Mouse (Mus musculus): ENCODE data around the gene Col2a1. TPM values are rescaled to one million over a fixed set of nuclear protein-coding genes. Genes with fewer than 3 reads are reported as not detected.

Gene Col2a1
- polyA plus RNA-seq (2015; fragmentation: Nextera tagmentation; extraction: Ambion mirVana): 17.0 and 19.2 TPM in 2 replicates

DNA sequence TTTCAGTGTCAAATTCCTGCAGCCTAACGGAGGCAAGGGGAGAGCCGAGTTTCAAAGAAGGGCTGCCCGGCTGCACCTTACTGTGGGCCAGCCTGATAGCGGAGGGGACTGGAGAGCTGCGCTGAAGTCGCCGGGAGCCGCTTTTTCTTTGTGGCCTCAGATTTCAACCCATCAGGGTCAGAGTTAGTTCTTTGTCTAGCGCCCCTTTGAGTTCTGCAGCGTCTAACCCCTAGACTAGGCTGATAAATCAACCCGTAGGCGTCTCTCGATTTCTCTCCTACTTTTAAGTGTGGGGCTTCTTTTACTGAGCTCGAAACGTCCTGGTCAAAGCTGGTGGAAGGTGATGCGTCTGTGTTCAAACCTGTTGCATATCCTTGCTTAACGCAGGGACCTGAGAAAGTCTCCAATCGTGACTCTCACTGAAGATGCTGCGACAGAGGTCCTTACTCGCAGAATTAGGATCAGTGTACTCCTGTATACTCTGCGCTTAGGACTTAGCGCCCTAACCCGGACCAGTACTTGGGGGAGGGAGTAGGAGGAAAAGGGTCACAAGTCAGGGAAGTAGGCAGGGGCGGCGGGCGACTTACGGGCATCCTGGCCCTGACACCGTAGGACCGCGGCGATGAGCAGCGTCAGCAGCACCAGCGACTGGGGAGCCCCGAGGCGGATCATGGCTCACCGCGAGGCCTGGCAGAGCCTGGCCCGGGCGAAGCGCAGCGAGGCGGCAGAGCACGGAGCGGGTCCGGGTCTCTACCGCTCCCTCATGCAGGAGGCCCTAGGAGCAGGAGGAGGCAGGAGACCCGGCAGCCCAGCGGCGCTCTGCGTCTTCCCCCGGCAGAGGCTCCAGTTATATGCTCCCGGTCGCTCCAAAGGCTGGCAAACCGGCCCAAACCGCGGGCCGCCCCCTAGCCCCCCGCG, at the start of gene Col2a1:
Col2a1 (minus strand) TSS at position 874 of the 918 bp plus-strand sequence.
- Histone ChIP-seq H3K4me3 (ENCODE audit: low read length) (peak within 1 kb of the TSS; percentile 40), H3K9me3 (ENCODE audit: control insufficient read depth, low read length) (no peaks in the 10 kb centered on the region), H3K27ac (ENCODE audit: low read length) (no peak within 1 kb of the TSS), H3K36me3 (ENCODE audit: control insufficient read depth, insufficient read depth, low read length) (no peaks in the 10 kb centered on the region), H3K4me1 (replicated peaks; ENCODE audit: control insufficient read depth, insufficient read depth, low read length) (peaks cover 36% of the 10 kb centered on the region), H3K9ac (ENCODE audit: low read length) (peak within 1 kb of the TSS; percentile 40), H3K27me3 (ENCODE audit: control insufficient read depth, insufficient read depth, low read depth, low read length) (peaks cover 76% of the 10 kb centered on the region), H3K4me2 (ENCODE audit: low read depth, low read length) (peak within 1 kb of the TSS; percentile 63)
- 1% methylated on average over 48 of the region's 59 CpGs for WGBS
- ATAC-seq (ENCODE audit: low read depth): peak; percentile 27; the same call in 1 of the 2 replicates

GRCm38 (mm10) chr15:98051685-98052084, 47.2 kb upstream of the Col2a1 start:
- Histone ChIP-seq H3K4me2 (ENCODE audit: low read depth, low read length) (no peak overlapping the region), H3K27ac (ENCODE audit: low read length) (no peak overlapping the region), H3K9ac (ENCODE audit: low read length) (no peak overlapping the region), H3K4me1 (replicated peaks; ENCODE audit: control insufficient read depth, insufficient read depth, low read length) (no peaks in the 10 kb centered on the region), H3K36me3 (ENCODE audit: control insufficient read depth, insufficient read depth, low read length) (peaks cover 40% of the 10 kb centered on the region), H3K9me3 (ENCODE audit: control insufficient read depth, low read length) (no peaks in the 10 kb centered on the region), H3K4me3 (ENCODE audit: low read length) (no peak overlapping the region), H3K27me3 (ENCODE audit: control insufficient read depth, insufficient read depth, low read depth, low read length) (no peaks in the 10 kb centered on the region)
- WGBS: 80% methylated on average over 5 of the region's 5 CpGs
- ATAC-seq (ENCODE audit: low read depth): no peak

GRCm38 (mm10) chr15:98048918-98049700, 44.6 kb upstream of the Col2a1 start:
- H3K4me3 ChIP-seq (ENCODE audit: low read length): no peak overlapping the region
- no peak for ATAC-seq (ENCODE audit: low read depth)
- H3K9ac ChIP-seq (ENCODE audit: low read length): no peak overlapping the region
- H3K4me2 ChIP-seq (ENCODE audit: low read depth, low read length): no peak overlapping the region
- WGBS: 86% methylated on average over 13 of the region's 13 CpGs
- H3K9me3 ChIP-seq (ENCODE audit: control insufficient read depth, low read length): no peaks in the 10 kb centered on the region
- no peaks in the 10 kb centered on the region for H3K27me3 ChIP-seq (ENCODE audit: control insufficient read depth, insufficient read depth, low read depth, low read length)
- no peak overlapping the region for H3K27ac ChIP-seq (ENCODE audit: low read length)
- H3K4me1 ChIP-seq (replicated peaks; ENCODE audit: control insufficient read depth, insufficient read depth, low read length): no peaks in the 10 kb centered on the region
- H3K36me3 ChIP-seq (ENCODE audit: control insufficient read depth, insufficient read depth, low read length): peaks cover 51% of the 10 kb centered on the region

GRCm38 (mm10) chr15:98044387-98044786, 39.9 kb upstream of the Col2a1 start:
- Histone ChIP-seq H3K4me2 (ENCODE audit: low read depth, low read length) (no peak overlapping the region), H3K9ac (ENCODE audit: low read length) (no peak overlapping the region), H3K36me3 (ENCODE audit: control insufficient read depth, insufficient read depth, low read length) (peaks cover 51% of the 10 kb centered on the region), H3K4me3 (ENCODE audit: low read length) (no peak overlapping the region), H3K27ac (ENCODE audit: low read length) (no peak overlapping the region), H3K27me3 (ENCODE audit: control insufficient read depth, insufficient read depth, low read depth, low read length) (no peaks in the 10 kb centered on the region), H3K9me3 (ENCODE audit: control insufficient read depth, low read length) (no peaks in the 10 kb centered on the region), H3K4me1 (replicated peaks; ENCODE audit: control insufficient read depth, insufficient read depth, low read length) (no peaks in the 10 kb centered on the region)
- WGBS: 94% methylated on average over 5 of the region's 5 CpGs
- no peak for ATAC-seq (ENCODE audit: low read depth)

- peaks cover 49% of the 10 kb centered on the region for H3K36me3 ChIP-seq (ENCODE audit: control insufficient read depth, insufficient read depth, low read length)
- no peaks in the 10 kb centered on the region for H3K4me1 ChIP-seq (replicated peaks; ENCODE audit: control insufficient read depth, insufficient read depth, low read length)
- no peak overlapping the region for H3K4me3 ChIP-seq (ENCODE audit: low read length)
- H3K4me2 ChIP-seq (ENCODE audit: low read depth, low read length): no peak overlapping the region
- no peaks in the 10 kb centered on the region for H3K27me3 ChIP-seq (ENCODE audit: control insufficient read depth, insufficient read depth, low read depth, low read length)
- 91% methylated on average over 6 of the region's 6 CpGs for WGBS
- no peak overlapping the region for H3K9ac ChIP-seq (ENCODE audit: low read length)
- ATAC-seq (ENCODE audit: low read depth): no peak
- no peak overlapping the region for H3K27ac ChIP-seq (ENCODE audit: low read length)
- H3K9me3 ChIP-seq (ENCODE audit: control insufficient read depth, low read length): no peaks in the 10 kb centered on the region
Measured at GRCm38 (mm10) chr15:98043967-98044366, 39.5 kb upstream of the Col2a1 start.

DNA sequence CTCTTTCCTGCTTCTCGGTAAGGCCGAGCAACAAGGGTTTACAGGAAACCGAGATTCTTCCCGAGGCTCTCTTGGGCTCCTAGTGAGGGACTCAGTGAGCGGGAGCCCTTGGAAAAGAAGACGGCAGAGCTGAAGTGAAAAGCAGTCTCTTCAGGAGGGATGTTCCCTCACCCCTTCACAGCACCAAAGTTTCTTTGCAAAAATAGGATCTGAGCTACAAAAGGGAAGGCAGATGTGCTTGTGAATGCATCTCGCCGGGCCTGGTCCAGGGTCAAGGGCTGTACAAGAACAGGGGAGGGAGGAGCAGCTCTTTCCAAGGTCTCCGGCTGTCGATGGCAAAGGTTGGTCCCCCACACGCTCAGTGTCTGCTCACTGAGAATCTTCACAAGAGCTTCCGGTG, 38.0 kb upstream of the Col2a1 start:
- Histone ChIP-seq H3K9me3 (ENCODE audit: control insufficient read depth, low read length) (no peaks in the 10 kb centered on the region), H3K4me1 (replicated peaks; ENCODE audit: control insufficient read depth, insufficient read depth, low read length) (no peaks in the 10 kb centered on the region), H3K27me3 (ENCODE audit: control insufficient read depth, insufficient read depth, low read depth, low read length) (no peaks in the 10 kb centered on the region), H3K4me2 (ENCODE audit: low read depth, low read length) (no peak overlapping the region), H3K4me3 (ENCODE audit: low read length) (no peak overlapping the region), H3K27ac (ENCODE audit: low read length) (no peak overlapping the region), H3K36me3 (ENCODE audit: control insufficient read depth, insufficient read depth, low read length) (peaks cover 46% of the 10 kb centered on the region), H3K9ac (ENCODE audit: low read length) (no peak overlapping the region)
- ATAC-seq (ENCODE audit: low read depth): no peak
- WGBS: 91% methylated on average over 12 of the region's 12 CpGs

DNA sequence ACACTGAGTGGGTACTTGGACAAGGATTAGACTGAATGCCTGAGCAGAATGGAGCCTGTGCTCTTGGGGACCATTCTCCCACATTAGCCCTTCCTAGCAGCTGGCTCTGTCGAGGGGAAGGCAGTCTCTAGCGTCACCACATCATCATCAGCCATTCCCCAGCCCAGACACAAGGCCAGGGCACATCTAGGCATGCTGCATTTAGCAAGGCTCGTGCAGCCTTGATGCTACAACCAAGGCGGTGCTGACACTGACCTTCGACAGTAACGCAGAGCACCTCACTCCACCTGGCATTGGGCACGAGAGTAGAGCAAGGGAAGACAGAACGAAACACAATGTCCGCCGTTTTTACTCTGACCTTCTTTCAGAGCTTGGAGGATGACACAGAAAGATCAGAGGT, 35.2 kb upstream of the Col2a1 start:
- no peak overlapping the region for H3K4me2 ChIP-seq (ENCODE audit: low read depth, low read length)
- H3K4me3 ChIP-seq (ENCODE audit: low read length): no peak overlapping the region
- H3K27ac ChIP-seq (ENCODE audit: low read length): no peak overlapping the region
- H3K4me1 ChIP-seq (replicated peaks; ENCODE audit: control insufficient read depth, insufficient read depth, low read length): no peaks in the 10 kb centered on the region
- no peak for ATAC-seq (ENCODE audit: low read depth)
- WGBS: 85% methylated on average over 10 of the region's 10 CpGs
- H3K27me3 ChIP-seq (ENCODE audit: control insufficient read depth, insufficient read depth, low read depth, low read length): no peaks in the 10 kb centered on the region
- H3K36me3 ChIP-seq (ENCODE audit: control insufficient read depth, insufficient read depth, low read length): peaks cover 29% of the 10 kb centered on the region
- no peaks in the 10 kb centered on the region for H3K9me3 ChIP-seq (ENCODE audit: control insufficient read depth, low read length)
- H3K9ac ChIP-seq (ENCODE audit: low read length): no peak overlapping the region

DNA sequence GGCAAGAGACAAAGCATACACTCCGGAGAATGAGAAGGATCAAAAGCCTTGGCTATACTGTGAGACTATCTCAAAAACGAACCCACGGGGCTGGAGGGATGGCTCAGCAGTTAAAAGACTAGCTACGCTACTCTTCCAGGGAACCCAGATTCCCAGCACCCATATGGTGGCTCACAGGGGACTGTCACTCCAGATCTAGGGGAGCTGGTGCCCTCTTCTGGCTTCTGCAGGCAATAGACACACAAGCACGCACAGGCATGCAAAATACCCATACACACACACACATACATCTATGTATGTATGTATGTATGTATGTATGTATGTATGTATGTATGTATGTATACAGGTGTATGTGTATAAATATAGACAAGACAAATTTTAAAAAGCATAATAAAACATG, 32.1 kb upstream of the Col2a1 start:
- peaks cover 12% of the 10 kb centered on the region for H3K36me3 ChIP-seq (ENCODE audit: control insufficient read depth, insufficient read depth, low read length)
- no peaks in the 10 kb centered on the region for H3K27me3 ChIP-seq (ENCODE audit: control insufficient read depth, insufficient read depth, low read depth, low read length)
- H3K9ac ChIP-seq (ENCODE audit: low read length): no peak overlapping the region
- no peak for ATAC-seq (ENCODE audit: low read depth)
- no peak overlapping the region for H3K4me3 ChIP-seq (ENCODE audit: low read length)
- H3K27ac ChIP-seq (ENCODE audit: low read length): no peak overlapping the region
- H3K9me3 ChIP-seq (ENCODE audit: control insufficient read depth, low read length): no peaks in the 10 kb centered on the region
- WGBS: 94% methylated on average over 5 of the region's 5 CpGs
- H3K4me1 ChIP-seq (replicated peaks; ENCODE audit: control insufficient read depth, insufficient read depth, low read length): no peaks in the 10 kb centered on the region
- no peak overlapping the region for H3K4me2 ChIP-seq (ENCODE audit: low read depth, low read length)

DNA sequence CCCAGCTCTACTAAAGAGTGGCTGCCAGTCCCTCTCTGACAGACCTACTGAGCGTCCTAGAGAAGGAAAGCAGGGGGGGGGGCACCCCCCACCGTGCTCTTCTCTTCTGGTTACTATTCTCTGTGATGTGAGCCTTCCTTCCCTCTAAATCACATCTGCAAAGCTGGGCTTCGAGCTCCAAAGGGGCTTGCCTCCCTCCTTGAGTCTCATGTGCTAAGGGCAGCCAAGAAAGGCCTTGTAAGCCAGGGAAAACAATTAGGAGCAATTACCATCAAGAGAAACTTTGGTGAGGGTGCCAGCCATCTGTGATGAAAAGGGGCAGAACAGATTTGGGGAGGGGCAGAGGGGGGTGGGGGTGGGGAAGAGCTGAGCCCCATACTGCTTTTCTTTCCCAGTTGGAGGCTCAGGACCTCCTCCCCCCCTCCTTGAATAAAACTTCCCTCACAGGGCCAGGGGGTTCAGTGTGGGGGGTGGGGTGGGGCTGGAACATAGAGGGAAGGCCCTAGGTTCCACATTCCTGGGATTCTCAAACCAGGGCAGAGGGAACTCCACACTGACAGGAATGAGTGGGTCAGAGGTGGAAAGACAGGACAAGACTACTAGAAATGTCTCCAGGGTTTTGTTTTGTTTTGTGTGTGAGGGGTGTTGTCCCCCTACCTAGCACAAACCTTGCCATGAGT, 30.7 kb upstream of the Col2a1 start:
- 24% methylated on average over 3 of the region's 3 CpGs for WGBS
- H3K27me3 ChIP-seq (ENCODE audit: control insufficient read depth, insufficient read depth, low read depth, low read length): no peaks in the 10 kb centered on the region
- H3K4me3 ChIP-seq (ENCODE audit: low read length): no peak overlapping the region
- H3K36me3 ChIP-seq (ENCODE audit: control insufficient read depth, insufficient read depth, low read length): peaks cover 8% of the 10 kb centered on the region
- H3K27ac ChIP-seq (ENCODE audit: low read length): no peak overlapping the region
- no peaks in the 10 kb centered on the region for H3K9me3 ChIP-seq (ENCODE audit: control insufficient read depth, low read length)
- H3K4me1 ChIP-seq (replicated peaks; ENCODE audit: control insufficient read depth, insufficient read depth, low read length): no peaks in the 10 kb centered on the region
- no peak overlapping the region for H3K4me2 ChIP-seq (ENCODE audit: low read depth, low read length)
- no peak for ATAC-seq (ENCODE audit: low read depth)
- H3K9ac ChIP-seq (ENCODE audit: low read length): no peak overlapping the region
